Mouse (Mus musculus) lung, postnatal 0 days (tissue): ENCODE measurements around the gene Dlg2. TPM values are rescaled to one million over a fixed set of nuclear protein-coding genes. Genes with fewer than 3 reads are reported as not detected.
A peak's percentile ranks its signal among the peaks of the same experiment; 100 is the strongest.

Experiments
- ATAC-seq: fragments of 200-750 bp; cut with Nextera tagmentation; 2 replicates; pipeline ENCODE4 v1.8.0; 2017; ENCODE audit warnings: moderate library complexity
- DNase-seq: peaks from one replicate; pipeline ENCODE4 v3.0.0-alpha.2; 2016; ENCODE audit warnings: low spot score
- H3K27ac ChIP-seq: fragments of 300-500 bp; sonication (generic); 2 replicates; pipeline ENCODE4 v1.5.1; 2014; ENCODE audit warnings: antibody characterized with exemption, mild to moderate bottlenecking, low read length, mixed read lengths
- H3K27me3 ChIP-seq: fragments of 300-500 bp; sonication (generic); replicated peaks from 2 replicates; pipeline ENCODE4 v1.6.1; 2014; ENCODE audit warnings: low read length, mixed read lengths; ENCODE audit not compliant: insufficient read depth
- H3K36me3 ChIP-seq: fragments of 300-500 bp; sonication (generic); 2 replicates; pipeline ENCODE4 v1.6.1; 2014; ENCODE audit warnings: low read length, mixed read lengths; ENCODE audit not compliant: insufficient read depth
- H3K4me1 ChIP-seq: fragments of 300-500 bp; sonication (generic); 2 replicates; pipeline ENCODE4 v1.6.1; 2014; ENCODE audit warnings: antibody characterized with exemption, low read depth, low read length, mixed read lengths; ENCODE audit not compliant: insufficient read depth
- H3K4me2 ChIP-seq: fragments of 300-500 bp; sonication (generic); replicated peaks from 2 replicates; pipeline ENCODE4 v1.6.1; 2014; ENCODE audit warnings: low read depth, mild to moderate bottlenecking, low read length, moderate library complexity, mixed read lengths
- H3K4me3 ChIP-seq: fragments of 300-500 bp; sonication (generic); 2 replicates; pipeline ENCODE4 v1.5.1; 2014; ENCODE audit warnings: low read depth, low read length
- H3K9ac ChIP-seq: fragments of 300-500 bp; sonication (generic); replicated peaks from 2 replicates; pipeline ENCODE4 v1.6.1; 2014; ENCODE audit warnings: low read depth, mild to moderate bottlenecking
- H3K9me3 ChIP-seq: fragments of 300-500 bp; sonication (generic); 2 replicates; pipeline ENCODE4 v1.6.1; 2016; ENCODE audit warnings: low read length, mixed read lengths
- CTCF ChIP-seq: IDR thresholded peaks from 2 replicates; pipeline ENCODE4 v1.5.1; 2016; ENCODE audit warnings: antibody characterized with exemption, mild to moderate bottlenecking
- EP300 ChIP-seq: IDR thresholded peaks from 2 replicates; pipeline ENCODE4 v1.6.1; 2016; ENCODE audit warnings: antibody characterized with exemption, mild to moderate bottlenecking, control low read depth
- WGBS: fragments of 180-500 bp; shearing (Covaris S2); extraction: QIAGEN DNeasy Blood & Tissue Kit; methylation state at CpG from one replicate; pipeline ENCODE4 v1.1.7; 2014; 5-methylcytosine and 5-hydroxymethylcytosine counted together
- polyA plus RNA-seq: library from polyadenylated mRNA; unstranded; fragments of >200 nt; fragmentation: Nextera tagmentation; extraction: Ambion mirVana; gene quantifications from 2 replicates; pipeline ENCODE4 v1.2.1, GENCODE M21; 2015

The Dlg2 gene
- polyA plus RNA-seq, 1 experiment from 2014 or later, result 0.43 TPM

DNA sequence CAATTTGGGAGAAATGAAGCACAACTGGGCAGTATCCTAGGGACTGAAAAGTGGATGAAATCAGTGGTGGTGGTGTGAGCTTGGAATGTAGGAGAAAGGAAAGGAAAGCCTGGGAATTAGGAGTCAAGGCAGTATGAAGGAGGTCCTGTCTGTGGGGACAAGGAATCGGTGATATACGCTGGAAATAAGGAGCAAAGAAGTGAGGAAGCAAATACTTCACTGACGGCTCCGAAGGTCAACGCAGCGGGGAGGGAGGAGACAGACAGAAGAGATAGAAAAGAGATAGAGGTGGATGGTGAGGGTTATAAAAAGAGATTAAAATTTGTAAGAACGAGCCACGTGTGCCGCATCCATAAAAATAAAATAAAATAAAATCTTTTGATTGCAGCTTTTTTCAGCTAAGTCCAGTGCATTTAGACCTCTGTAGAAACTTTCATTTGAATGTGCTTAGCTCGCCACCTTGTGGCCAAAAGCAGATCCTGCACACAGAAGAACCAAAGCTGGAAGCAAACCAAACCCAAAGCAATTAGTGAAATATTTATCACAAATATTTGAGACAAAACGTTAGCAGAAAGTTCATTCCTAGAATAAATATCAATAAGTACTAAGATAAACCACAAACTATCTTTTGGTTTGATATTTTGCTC is 955.2 kb downstream of the Dlg2 start:
- Histone ChIP-seq H3K27me3 (no peaks in the 10 kb centered on the region), H3K9me3 (no peaks in the 10 kb centered on the region), H3K4me2 (no peak overlapping the region), H3K4me3 (no peak overlapping the region), H3K9ac (no peak overlapping the region), H3K4me1 (no peaks in the 10 kb centered on the region), H3K27ac (no peak overlapping the region), H3K36me3 (no peaks in the 10 kb centered on the region)
- TF ChIP-seq CTCF (peak; percentile 76), EP300 (no peak)
- no peak for ATAC-seq
- WGBS, result 25% methylated on average over 11 of the region's 11 CpGs
- DNase-seq, result peak; percentile 60

DNA sequence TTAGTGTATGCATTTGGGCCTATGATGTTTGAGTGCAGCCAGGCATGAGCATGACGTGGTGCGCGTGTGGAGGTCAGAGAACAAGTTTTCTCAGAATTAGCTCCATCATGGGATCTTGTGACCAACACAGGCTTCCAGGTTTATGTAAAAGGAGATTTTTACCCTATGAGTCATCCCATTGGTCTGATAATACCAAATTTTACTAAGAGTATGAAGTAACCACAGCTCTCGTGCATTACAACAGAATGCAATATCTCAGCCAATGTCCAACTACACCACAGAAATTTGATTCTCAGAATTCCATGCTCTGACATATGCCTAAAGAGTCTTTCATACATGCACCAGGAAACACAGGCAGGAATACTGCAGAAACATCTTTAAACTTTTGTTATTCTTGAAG is 956.1 kb downstream of the Dlg2 start:
- Histone ChIP-seq H3K36me3 (no peaks in the 10 kb centered on the region), H3K9me3 (no peaks in the 10 kb centered on the region), H3K27ac (no peak overlapping the region), H3K4me1 (no peaks in the 10 kb centered on the region), H3K4me3 (no peak overlapping the region), H3K27me3 (no peaks in the 10 kb centered on the region), H3K4me2 (no peak overlapping the region), H3K9ac (no peak overlapping the region)
- no peak for TF ChIP-seq CTCF
- TF ChIP-seq EP300, result no peak
- no peak for DNase-seq
- WGBS, result 85% methylated on average over 4 of the region's 4 CpGs
- ATAC-seq, result no peak

DNA sequence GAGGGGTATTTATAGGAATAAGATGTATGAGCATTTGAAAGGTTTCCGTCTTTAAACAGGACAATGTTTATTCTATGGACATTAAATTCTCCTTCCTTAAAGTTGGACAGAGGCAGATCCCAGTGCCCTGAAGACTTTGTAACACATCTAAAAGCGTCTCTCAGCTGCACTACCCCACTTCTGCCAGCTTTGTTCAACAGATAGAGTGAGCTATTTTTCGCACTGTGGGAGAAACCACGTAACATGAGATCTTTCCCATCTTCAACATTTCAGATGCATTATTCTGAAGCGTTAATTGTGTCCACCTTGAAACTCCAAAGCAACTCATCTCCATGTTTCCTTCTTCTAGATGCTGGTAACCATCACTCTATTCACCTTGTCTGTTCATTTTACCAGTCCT is 958.3 kb downstream of the Dlg2 start:
- Histone ChIP-seq H3K9me3 (no peaks in the 10 kb centered on the region), H3K9ac (no peak overlapping the region), H3K27ac (no peak overlapping the region), H3K4me3 (no peak overlapping the region), H3K27me3 (no peaks in the 10 kb centered on the region), H3K4me1 (no peaks in the 10 kb centered on the region), H3K36me3 (no peaks in the 10 kb centered on the region), H3K4me2 (no peak overlapping the region)
- ATAC-seq (no peak), DNase-seq (no peak)
- no peak for TF ChIP-seq EP300
- TF ChIP-seq CTCF, result no peak
- WGBS, result 56% methylated on average over 5 of the region's 5 CpGs

- Histone ChIP-seq H3K9ac (no peak overlapping the region), H3K4me1 (no peaks in the 10 kb centered on the region), H3K4me3 (no peak overlapping the region), H3K27ac (no peak overlapping the region), H3K27me3 (no peaks in the 10 kb centered on the region), H3K9me3 (no peaks in the 10 kb centered on the region), H3K36me3 (no peaks in the 10 kb centered on the region), H3K4me2 (no peak overlapping the region)
- WGBS, result 75% methylated on average over 6 of the region's 6 CpGs
- TF ChIP-seq EP300 (no peak), CTCF (no peak)
- ATAC-seq, result no peak
- no peak for DNase-seq
Observed at GRCm38 (mm10) chr7:91440326-91440725, 963.9 kb downstream of the Dlg2 start.

DNA sequence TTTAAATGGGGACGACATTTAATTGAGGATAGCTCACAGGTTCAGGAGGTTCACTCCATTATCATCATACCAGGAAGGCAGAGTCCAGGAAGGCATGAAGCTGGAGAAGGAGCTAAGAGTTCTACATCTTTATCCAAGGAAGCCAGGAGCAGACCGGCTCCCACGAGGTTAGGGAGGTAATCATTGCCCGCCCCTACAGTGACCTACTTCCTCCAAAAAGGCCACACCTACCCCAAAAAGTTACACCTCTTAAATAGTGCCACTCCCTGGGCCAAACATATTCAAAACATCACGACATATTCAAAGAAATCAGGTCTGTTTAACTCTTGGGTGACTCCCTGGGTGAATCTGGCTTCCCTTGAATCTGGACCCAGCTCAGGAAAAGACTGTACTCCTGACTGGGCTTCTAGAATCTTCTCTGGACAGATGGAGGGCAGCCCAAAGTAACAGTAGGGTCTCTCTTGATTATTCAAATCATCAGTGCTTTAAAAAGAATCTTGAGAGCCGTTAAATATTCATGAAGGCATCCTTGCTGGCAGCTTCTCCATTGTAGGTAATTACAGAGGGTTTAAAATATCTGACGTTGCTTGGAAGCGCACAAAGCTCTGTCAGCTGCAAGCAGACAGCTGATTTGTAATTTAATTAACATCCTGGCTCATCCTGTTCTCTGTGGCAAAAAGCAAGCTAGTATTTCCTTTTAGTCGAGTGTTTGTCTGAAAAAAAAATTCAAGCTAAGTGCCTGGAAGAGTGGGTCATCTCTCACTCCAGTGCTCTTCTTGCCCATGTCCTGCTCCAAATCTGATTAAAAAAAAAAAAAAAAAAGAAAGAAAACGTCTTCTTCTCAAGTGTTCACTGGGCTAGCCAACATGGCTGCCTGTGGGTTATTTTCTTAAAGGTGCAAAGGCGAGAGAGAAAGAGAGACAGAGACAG is 966.2 kb downstream of the Dlg2 start:
- DNase-seq (no peak), ATAC-seq (no peak)
- Histone ChIP-seq H3K4me1 (no peaks in the 10 kb centered on the region), H3K4me2 (no peak overlapping the region), H3K36me3 (no peaks in the 10 kb centered on the region), H3K27ac (no peak overlapping the region), H3K4me3 (no peak overlapping the region), H3K27me3 (no peaks in the 10 kb centered on the region), H3K9me3 (no peaks in the 10 kb centered on the region), H3K9ac (no peak overlapping the region)
- TF ChIP-seq EP300 (no peak), CTCF (no peak)
- WGBS, result 65% methylated on average over 11 of the region's 11 CpGs

- TF ChIP-seq EP300 (no peak), CTCF (no peak)
- Histone ChIP-seq H3K27me3 (no peaks in the 10 kb centered on the region), H3K4me3 (no peak overlapping the region), H3K9me3 (no peaks in the 10 kb centered on the region), H3K27ac (no peak overlapping the region), H3K36me3 (no peaks in the 10 kb centered on the region), H3K9ac (no peak overlapping the region), H3K4me1 (no peaks in the 10 kb centered on the region), H3K4me2 (no peak overlapping the region)
- 78% methylated on average over 5 of the region's 5 CpGs for WGBS
- DNase-seq (no peak), ATAC-seq (no peak)
Observed at GRCm38 (mm10) chr7:91443377-91443714, 966.9 kb downstream of the Dlg2 start.
